Mouse (Mus musculus) cerebellum, postnatal 25 days (tissue): ENCODE results near the gene Gpr107.
A peak's percentile ranks its signal among the peaks of the same experiment; 100 is the strongest.

Experiments used
- DNase-seq, 2 experiments: peaks; one replicate each; pipeline ENCODE4 v3.0.0; 2021; ENCODE audit warnings: mixed read lengths in 2 of 2

Gpr107 gene

DNA sequence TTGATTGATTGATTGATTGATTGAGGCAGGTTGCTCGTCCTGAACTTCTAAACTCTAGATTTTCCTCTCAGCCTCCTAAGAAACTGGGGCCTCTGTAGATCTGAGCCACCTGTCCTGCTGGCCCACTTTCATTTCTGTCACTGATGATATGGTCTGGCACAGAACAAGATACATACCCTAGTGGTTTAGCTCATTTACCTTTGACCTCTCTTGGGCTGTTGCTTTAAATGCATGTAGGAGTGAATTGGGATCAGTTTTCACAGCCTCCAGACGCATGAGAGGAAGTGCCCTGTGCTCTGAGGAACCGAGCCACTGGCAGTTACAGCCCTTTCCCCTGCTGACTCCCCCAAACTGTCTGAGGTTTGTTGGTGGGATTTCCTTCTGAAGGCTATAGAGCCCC lies 50.2 kb downstream of the Gpr107 start:
- no peak for DNase-seq

DNA sequence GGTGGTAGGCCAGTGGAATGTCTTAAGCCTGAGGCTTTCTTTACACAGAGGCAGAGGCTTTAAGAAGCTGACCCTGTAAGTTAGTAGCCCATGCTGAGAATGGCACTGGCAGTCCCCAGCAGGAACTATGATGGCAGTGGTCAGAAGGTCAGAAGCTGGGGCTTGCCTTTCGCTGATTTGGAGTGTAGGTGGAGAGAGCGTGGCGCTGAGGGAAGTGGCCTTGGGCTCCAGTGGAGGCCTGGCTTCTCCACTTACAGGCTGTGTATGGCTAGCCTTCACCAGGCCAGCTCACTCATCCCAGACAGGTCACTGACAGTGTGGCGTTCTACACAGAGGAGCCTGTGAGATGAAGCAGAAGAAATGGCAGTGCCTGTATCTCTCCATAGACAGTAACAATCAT lies 50.8 kb downstream of the Gpr107 start:
- DNase-seq = no peak

DNA sequence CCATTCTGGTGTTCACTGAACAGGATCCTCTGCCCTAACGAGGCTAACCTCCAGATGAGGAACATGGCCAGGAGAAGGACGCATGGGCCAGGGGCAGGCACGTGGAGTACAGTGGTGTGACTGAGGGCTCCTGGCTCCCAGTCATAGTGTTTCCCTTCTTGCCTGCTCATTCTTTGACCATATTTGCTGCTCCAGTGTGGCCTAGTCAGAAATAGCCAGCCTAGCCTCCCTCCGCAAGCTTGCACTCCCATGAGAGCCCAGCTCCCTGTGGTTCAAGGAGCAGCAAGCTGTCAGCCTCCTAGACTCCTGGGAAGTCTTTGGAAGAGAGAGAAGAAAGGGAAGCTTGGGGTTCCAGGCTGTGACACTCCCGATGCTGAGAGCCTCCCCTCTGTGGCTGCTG lies 52.6 kb downstream of the Gpr107 start:
- DNase-seq = no peak

DNA sequence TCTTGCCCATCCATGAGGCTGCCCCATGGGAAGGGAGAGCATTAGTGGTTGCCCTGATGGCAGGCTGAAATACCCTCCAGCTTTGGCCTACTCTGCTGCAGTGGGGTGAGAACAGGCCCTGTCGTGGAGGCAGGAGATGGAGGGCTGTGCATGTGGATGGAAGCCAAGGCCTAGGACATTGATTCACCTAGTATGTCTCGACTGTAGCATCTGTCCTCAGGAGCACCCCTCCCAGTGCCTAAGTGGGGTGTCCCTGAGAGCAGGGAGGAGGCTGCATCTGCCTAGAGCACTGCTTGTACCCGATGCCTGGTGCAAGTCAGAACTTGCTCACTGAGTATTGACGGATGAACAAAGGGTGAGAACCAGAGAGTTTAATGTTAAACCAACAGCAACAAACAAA lies 54.1 kb downstream of the Gpr107 start:
- no peak for DNase-seq

DNA sequence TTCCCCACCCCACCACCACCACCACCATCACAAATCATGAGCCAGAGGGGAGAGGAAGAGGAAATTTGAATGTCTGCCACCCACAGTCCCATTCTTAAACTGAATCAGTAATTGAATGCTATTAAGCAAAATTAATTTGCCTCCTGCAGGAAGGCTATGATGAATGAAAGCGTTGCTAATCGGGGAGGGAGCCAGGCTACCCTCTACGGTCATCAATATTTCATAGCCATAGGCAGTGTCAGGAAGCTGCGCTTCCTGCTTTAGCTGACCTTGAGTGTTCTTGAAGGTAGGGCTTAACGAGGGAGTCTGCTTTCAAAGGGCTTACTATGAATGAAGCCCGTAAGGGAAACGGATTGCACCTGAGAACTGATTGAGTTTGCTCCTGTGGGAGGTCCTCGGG lies 54.8 kb downstream of the Gpr107 start:
- no peak for DNase-seq

DNA sequence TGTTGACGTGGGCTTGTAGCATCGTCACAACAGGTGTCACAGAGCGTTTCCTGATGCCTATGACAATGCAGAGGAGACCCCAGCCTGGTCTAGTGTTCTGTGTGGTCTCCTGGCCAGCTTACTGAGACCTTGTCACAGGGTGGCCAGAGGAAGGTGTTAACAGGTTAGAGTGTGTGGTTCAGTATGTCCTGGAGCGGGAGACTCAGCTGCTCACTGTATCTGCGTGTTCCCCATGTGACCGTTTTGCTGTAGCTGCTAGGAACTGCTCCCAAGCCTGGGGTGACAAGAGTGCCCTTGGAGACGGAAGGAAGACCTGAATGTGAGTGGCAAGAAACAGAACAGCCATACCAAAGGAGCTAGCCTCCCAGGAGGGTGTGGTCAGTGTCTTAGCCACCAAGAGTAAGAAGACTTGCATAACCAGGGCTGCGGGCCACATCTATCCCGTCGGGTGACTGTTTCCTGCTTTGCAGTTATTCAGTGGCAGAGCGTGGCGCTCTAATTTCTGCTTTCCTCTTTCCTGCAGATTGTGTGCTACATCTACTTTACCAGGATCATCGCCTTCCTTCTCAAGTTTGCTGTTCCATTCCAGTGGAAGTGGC lies 56.5 kb downstream of the Gpr107 start:
- DNase-seq = no peak

DNA sequence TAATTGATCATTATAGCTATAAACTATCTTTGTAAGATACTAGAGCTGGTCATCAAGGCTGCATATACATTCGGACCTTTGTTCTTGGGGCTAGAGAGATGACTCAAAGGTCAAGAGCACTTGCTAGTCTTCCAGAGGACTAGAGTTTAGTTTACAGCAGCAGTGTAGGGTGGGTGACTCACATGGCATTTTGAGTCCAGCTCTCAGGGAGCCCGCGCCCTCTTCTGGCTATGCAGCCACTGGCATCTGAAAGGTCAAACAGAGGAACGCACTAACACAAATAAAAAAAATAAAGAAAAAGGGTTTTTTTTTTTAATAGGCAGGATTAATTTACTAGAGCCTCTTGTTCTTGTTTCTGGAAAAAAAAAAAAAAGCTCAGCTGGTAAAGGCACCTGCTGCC lies 57.4 kb downstream of the Gpr107 start:
- DNase-seq = peak in 1 of 2 experiments; percentile 66

DNA sequence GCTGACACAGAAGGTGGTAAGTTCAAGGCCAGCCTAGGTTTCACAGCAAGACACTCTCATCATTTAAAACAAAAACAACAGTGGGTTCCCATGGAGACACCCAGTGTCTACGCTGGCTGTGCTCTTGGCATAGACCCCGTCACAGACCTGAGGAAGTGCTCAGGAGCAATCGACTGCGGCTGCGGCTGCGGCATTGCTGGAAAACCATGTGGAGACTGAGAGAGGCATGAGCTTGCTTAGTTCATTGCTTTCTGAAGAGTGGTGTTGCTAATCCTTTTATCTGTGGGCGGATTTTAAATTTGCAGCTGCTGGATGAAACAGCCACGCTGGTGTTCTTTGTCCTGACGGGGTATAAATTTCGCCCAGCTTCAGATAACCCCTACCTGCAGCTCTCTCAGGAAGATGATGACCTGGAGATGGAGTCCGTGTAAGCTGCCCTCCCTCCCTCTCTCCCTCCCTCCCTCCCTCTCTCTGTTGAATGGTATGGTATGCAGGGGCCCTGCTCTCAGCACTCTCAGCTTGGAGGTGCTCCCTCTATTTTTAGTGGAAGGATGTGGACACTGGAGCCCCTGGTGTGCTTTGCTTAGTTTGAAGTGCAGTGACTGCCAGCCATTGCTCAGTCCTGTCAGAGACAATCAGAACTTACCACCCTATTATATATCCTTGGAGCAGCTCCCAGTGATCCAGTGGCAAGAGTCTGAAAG lies 58.2 kb downstream of the Gpr107 start:
- no peak for DNase-seq

DNA sequence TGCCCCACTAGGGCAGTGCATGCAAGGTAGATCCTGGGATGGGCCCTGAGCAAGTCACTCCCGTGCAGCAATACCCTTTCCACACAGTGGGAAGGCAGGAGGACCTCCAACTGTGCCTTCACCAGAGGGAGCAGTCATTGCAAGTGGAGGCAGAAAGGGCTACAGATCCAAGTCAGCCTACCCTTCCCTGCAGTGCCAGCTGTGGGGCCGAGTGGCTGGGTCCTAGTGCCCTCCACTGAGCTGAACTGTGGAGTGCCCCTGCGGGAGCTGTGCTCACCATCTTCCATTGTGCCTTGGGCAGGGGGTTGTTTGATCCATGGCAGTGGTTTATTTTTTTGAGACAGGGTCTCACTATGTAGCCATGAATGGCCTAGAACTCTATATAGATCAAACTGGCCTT lies 59.1 kb downstream of the Gpr107 start:
- no peak for DNase-seq

DNA sequence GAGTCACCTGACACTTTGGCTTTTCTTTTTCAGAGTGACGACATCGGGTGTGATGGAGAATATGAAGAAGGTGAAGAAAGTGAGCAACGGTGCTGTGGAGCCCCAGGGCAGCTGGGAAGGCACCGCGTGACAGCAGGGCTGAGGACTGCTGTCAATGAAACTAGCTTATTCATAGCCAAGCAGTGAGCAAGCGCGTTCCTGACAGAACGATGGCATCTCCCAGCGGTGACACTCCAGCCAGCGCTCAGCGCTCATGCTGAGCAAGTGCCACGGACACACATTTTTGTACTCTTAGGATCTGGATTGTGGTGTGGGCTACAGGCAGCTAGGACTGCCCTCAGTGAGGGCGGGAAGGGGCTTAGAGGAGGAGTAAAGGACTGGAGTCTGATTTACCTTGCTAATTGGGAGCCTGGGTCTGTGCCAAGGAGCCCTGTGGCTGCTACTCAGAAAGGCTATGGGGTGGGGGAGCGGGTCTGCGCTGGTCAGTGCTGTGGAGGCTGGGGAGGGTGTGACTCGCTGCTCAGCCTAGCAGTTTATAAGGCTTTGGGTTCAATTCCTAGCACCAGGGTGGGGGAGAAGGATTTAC lies 62.2 kb downstream of the Gpr107 start:
- DNase-seq = no peak

DNA sequence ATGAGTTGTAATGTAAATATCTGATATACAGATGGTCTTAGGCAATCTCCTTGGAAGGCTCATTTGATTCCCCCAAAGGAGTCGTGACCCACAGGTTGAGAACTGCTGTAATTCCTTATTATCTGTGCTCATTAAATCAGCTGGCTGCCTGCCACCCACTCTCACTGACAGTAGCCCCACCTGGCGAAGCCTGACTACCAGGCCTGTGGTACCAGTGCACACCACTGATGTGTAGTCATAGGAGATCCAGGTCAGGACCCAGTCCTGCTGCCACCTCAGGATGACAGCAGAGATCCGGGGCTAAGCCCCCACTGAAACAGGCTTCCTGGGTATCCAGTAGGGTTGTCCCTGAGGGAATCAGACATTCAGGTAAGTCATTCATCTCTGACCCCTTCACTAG lies 66.5 kb downstream of the Gpr107 start:
- DNase-seq = peak in 1 of 2 experiments; percentile 41

DNA sequence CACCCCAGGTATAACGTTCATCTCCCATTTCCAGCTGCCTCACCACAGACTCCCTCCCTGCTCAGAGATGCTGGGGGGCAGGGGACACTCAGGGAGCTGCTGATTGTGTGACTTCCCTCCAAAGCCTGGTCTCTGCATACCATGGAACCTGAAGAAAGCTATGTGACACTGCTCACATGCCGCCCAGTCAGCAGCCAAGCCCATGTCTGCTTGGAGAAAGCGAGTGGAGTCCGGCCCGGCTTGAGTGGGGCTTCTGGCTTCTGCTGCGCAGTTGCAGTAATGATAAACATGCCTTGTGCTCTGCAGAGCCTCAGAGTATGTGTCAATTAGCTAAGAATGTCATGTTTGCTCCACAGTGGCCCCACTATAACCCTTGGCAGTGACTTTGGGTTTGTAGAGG lies 67.4 kb downstream of the Gpr107 start:
- no peak for DNase-seq

DNA sequence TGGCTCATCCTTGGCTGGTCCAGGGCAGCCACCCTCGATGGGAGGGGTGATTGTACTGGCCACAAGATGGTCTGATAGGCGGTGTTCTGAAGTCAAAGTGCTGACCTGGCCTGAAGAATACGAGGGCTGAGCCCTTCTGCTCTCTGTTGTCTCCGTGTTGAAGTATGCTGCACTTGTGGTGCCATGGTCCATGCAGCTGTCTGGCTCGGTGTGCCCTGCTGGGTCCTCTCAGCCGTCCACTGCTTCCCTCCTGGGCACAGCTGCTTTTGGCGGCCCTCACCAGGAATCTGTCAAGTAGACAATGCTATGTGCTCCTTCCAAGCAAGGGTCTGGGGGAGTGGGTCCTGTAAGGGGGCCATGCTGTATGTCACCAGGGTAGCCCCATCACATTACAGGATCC lies 68.7 kb downstream of the Gpr107 start:
- DNase-seq = no peak

DNA sequence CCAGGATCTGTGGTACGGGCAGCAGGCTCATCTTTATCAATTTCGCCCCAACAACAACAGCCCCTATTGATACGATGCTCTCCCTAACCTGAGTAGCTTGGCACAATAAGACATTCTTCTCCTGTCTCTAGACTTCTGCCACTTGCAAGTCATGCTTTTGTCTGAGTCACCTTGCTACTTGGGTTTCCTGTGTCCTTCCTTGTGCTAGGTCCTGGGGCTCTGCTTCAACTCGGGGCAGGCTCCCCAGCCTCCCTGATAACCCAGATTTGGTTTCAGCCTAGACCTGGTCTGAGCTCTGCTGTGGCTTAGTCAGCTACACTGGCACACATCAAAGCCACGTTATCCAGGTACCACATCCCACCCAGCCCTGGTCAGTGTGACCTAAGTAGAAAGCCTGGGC lies 69.5 kb downstream of the Gpr107 start:
- no peak for DNase-seq

DNA sequence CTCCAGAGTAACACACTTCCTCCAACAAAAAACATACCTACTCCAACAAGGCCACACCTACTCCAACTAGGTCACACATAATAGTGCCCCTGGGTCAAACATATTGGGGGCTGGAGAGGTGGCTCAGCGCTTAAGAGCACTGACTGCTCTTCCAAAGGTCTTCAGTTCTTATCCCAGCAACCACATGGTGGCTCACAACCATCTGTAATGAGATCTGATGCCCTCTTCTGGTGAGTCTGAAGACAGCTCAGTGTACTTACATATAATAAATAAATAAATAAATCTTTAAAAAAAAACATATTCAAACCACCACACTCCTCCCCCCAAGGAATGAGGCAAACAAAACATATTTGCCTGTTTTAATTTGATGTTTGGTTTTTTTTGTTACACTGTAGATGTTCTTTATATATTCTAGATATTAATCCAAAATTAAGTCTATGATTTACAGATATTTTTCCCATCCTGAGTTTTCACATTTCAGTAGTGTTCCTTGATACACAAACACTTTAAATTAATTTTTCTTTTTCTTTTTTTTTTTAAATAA lies 76.7 kb downstream of the Gpr107 start:
- DNase-seq = no peak

DNA sequence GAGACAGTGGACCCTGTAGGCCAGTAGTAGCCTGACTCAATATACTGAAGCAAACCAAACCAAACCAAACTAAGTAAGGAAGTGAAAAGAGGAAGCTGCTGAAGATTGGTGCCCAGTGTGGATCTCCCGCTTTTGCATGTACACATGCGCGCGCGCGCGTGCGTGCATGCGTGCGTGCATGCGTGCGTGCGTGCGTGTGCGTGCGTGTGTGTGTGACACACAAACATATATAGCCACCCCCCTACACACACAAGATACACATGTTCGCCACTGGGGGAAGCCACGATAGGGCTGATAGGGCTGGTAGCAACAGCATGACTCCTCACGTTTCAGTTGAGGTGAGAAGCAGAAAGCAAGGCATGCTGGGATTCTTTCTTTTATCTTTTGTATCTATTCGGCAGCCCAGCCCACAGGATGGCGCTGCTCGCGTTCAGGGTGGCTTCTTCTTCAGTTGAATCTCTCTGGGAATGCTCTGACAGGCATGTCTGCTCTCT lies 87.1 kb downstream of the Gpr107 start:
- peak; percentile 57 to 68 for DNase-seq

DNA sequence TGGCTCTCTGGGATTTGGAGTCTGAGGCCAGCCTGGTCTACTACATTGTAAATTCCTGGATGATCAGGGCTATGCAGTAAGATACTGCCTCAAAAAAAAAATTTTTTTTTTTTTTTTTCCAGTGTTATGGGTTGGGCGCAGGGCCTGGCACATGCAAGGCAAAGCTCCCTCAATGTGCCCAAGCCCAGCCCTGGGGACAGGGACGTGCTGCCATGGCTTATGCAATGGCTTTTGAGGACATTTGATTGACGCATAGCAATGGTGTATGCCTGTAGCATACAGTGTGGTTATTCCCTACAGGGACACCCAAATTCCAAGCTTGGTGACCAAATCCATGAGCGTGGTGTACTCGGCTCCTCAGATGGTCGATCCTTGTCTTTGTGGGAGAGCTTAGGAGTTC lies 87.7 kb downstream of the Gpr107 start:
- DNase-seq = no peak

DNA sequence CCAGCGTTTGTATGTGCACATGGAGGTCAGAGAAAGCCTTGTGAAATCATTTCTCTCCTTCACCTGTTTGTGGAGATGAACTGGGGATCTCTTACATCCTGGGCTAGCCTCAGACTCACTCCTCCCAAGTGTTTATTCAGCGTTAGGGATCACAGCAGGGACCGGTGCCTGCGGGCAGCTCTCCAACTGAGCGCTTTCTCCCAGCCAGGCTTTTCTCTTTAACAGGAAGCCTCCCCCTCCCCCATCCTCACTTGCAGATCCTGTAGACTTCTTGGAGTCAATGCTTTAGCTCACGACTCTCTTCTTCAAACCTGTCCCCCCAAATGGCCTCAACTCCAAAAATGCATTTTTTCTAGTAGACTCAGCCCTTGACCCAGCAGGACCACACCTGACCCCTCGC lies 89.5 kb downstream of the Gpr107 start:
- peak in 1 of 2 experiments; percentile 28 for DNase-seq

DNA sequence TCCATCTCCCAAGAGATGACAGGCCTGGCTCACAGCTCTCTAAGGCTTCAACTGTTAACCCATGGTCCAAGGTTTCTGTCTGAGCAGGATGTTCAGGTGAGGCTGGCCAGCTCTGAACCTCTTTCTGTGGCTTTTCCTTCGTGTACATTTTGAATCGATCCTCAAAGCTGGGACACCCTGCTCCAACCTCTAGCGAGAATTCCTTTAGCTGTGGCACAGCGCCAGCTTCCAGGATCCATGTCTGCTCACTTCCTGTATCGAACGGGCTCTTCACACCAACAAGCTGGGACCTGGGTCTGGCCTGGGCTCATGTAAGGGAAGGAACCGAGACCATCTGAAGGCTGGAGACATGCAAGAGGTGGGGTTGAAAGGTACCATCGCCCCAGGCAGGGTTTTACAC lies 92.1 kb downstream of the Gpr107 start:
- peak; percentile 39 to 60 for DNase-seq

DNA sequence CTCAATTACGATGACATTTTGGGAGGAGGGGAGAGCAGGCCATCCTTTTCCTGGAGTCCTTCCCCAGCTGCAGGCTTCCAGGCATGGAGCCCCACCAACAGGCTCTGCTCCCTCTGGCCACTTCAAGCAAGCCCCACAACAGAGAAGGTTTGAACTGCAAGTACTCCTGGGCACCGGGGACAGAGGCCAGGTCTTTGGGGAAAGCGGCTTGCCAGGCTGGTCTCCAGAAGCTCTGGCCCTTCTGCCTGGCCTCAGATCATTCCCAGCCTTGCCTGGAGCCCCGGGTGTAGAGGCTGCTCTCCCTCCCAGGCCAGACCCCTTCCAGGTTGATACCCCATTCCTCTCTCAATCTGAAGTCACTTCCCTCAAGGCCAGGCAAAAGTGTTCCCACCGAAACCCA lies 92.9 kb downstream of the Gpr107 start:
- peak in 1 of 2 experiments; percentile 54 for DNase-seq

DNA sequence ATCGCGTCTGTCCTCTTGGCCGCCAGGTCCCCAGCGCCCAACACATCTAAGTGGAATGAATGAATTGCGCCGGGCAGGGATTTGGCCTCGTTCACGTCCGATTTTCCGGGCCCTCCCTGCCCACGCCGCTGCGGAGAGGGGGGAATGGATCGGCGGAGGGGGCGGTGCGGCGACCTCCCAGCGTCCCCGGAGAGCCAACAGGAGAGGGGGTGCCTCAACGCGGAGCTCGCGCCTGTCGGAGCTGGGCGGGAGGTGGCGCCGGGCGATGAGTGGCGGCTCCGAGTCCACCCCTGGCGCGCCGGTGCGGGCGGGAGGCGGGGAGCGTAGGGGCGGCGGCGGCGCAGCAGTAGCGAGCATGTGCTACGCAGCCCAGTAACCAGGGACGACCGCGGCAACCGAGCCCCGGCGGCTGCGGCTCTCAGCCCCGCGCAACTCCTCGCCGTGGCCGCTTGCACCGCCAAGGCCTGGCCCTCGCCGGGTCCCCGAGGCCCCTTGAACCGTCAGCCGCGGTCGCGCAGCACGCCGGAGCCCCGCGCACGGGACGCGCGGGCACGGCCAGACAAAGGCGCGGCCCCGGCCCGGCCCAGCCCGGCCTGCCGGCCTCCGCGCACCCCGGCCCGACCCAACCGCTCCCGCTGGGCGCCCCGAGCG lies 93.5 kb downstream of the Gpr107 start, which contains the start of gene Ncs1:
Gene Ncs1 (plus strand): TSS at position 333 of the 651 bp plus-strand sequence.
- DNase-seq = peak; percentile 89 to 93

DNA sequence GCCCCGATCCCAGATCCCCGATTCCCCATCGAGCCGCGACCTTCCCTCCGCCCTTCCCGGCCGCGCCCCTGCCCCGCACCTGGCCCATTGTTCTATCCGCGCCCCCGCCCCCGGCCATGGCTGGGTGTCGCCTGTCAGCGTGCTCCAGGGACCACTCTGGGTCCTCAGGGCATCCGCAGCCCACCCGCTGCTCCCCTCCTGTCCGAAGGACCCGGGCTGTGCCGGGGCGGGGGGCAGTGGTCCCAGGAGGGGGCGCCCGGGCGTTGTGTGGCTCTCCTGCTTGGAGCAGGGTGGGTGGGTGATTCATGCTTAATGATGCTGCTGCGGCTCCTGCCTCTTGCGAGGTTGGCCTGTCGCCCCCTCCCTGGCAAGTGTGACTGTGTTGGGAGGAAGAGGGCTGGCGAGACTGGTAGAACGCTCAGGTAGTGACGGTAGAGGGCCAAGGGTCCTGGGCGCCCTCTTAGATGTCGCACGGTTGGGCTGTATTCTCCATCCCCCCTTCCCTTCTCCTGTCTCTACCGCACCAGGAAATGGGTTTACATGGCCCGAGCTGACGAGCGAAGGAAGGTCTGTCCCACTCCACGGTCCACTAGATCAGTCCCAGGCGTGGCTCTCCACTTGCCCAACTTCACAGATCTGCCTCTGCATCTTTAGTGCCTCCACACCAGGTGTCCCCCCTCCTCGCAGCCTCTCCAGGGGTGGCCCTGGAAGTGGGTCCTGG lies 94.3 kb downstream of the Gpr107 start:
- DNase-seq = peak; percentile 60 to 72

DNA sequence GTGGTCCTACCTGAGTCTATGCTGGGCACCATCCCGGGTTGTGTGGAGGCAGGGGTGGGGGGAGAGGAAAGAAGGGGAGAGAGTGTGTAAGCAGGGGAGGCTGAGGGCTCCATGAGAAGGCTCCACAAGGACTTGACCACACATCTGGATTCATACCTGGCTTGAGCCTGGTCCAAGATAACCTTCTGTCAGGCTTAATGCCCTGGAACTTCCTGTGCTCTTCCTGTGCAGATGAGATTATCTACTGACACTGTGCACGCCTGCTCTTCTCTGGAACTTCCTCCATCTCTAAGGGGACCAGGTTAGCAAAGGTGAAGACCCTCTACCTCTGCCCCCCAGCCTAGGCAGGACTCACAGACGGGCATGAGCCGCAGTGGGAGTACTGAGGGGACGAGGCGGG lies 96.7 kb downstream of the Gpr107 start:
- no peak for DNase-seq
